Mouse (Mus musculus) neural tube, embryonic 13.5 days (tissue): ENCODE measurements around the gene Syde2. TPM values are rescaled to one million over a fixed set of nuclear protein-coding genes. Genes with fewer than 3 reads are reported as not detected.

Experiments used
- polyA plus RNA-seq: library from polyadenylated mRNA; unstranded; fragments of >200 nt; fragmentation: Nextera tagmentation; extraction: Ambion mirVana; gene quantifications from 2 replicates; pipeline ENCODE4 v1.2.1, GENCODE M21; 2015

The Syde2 gene
- polyA plus RNA-seq, 1 experiment from 2014 or later: 0.33 TPM

Other genes with a start within 250 kb of the Syde2 start
- 78.4 and 83.1 TPM in 2 replicates for gene Ddah1, start 229.2 kb upstream of the Syde2 start, polyA plus RNA-seq
- 40.7 and 48.9 TPM in 2 replicates for gene Bcl10, start 65.1 kb upstream of the Syde2 start, polyA plus RNA-seq
- gene 2410004B18Rik, start 49.9 kb upstream of the Syde2 start, polyA plus RNA-seq: 69.0 and 80.3 TPM in 2 replicates
- 0.07 and 0.40 TPM in 2 replicates for gene Wdr63, start 120.3 kb downstream of the Syde2 start, polyA plus RNA-seq
- gene Mcoln3, start 129.6 kb downstream of the Syde2 start, polyA plus RNA-seq: 0.24 and 0.32 TPM in 2 replicates
- gene Mcoln2, start 162.0 kb downstream of the Syde2 start, polyA plus RNA-seq: 0.15 and 0.36 TPM in 2 replicates
- gene Lpar3, start 233.1 kb downstream of the Syde2 start, polyA plus RNA-seq: 0.92 and 1.5 TPM in 2 replicates